Mouse (Mus musculus) CH12.LX (cell line): ENCODE measurements around the gene Esr1. TPM values are rescaled to one million over a fixed set of nuclear protein-coding genes. Genes with fewer than 3 reads are reported as not detected.

Experiments
- DNase-seq: peaks from one replicate; pipeline ENCODE4 v3.0.0-alpha.2; 2013; ENCODE audit errors: extremely low read depth
- H3K27ac ChIP-seq: 2 replicates; pipeline ENCODE4 v1.5.1; 2012; ENCODE audit warnings: low read depth, mild to moderate bottlenecking, control low read depth, moderate library complexity; ENCODE audit not compliant: insufficient read depth
- H3K27me3 ChIP-seq: replicated peaks from 2 replicates; pipeline ENCODE3; 2012; ENCODE audit warnings: inconsistent platforms
- H3K36me3 ChIP-seq, 2 experiments: replicated peaks in 1 of 2; 2 replicates each; pipeline versions ENCODE3 to v1.6.1; 2012; ENCODE audit warnings: inconsistent platforms in 1 of 2, low read length in 1 of 2, mild to moderate bottlenecking in 1 of 2, mixed read lengths in 1 of 2, moderate library complexity in 1 of 2; ENCODE audit not compliant: control insufficient read depth in 1 of 2, insufficient read depth in 1 of 2
- H3K4me1 ChIP-seq, 2 experiments: 2 replicates each; pipeline ENCODE4 v1.6.1; 2012; ENCODE audit warnings: inconsistent platforms in 1 of 2, moderate library complexity in 1 of 2; ENCODE audit not compliant: insufficient read depth in 2 of 2, control insufficient read depth in 1 of 2
- H3K4me2 ChIP-seq: 2 replicates; pipeline ENCODE4 v1.6.1; 2012; ENCODE audit warnings: low read depth, mild to moderate bottlenecking, control low read depth; ENCODE audit not compliant: poor library complexity, insufficient read depth, severe bottlenecking
- H3K4me3 ChIP-seq, 3 experiments: fragments of 150-350 bp in 1 of 3; sonication (generic) in 1 of 3; replicated peaks in 1 of 3; 2 replicates each; pipeline versions ENCODE3 to v1.5.1; 2011 to 2012; ENCODE audit warnings: low read depth in 2 of 3, low read length in 2 of 3, mild to moderate bottlenecking in 2 of 3, moderate library complexity in 2 of 3, control low read depth in 1 of 3, improper control_type of control experiment in 1 of 3, inconsistent platforms in 1 of 3, mixed read lengths in 1 of 3; ENCODE audit not compliant: poor library complexity in 1 of 3
- H3K79me2 ChIP-seq: replicated peaks from 2 replicates; pipeline ENCODE4 v1.6.1; 2012; ENCODE audit warnings: mild to moderate bottlenecking, moderate library complexity; ENCODE audit not compliant: control insufficient read depth, poor library complexity, insufficient read depth, severe bottlenecking; ENCODE audit errors: extremely low read depth
- H3K9ac ChIP-seq: 2 replicates; pipeline ENCODE4 v1.6.1; 2012; ENCODE audit warnings: low read depth, mild to moderate bottlenecking, control low read depth, moderate library complexity; ENCODE audit not compliant: insufficient read depth
- H3K9me3 ChIP-seq: replicated peaks from 2 replicates; pipeline ENCODE3; 2012; ENCODE audit warnings: low read length, inconsistent platforms, mixed read lengths
- CHD1 ChIP-seq: IDR thresholded peaks from 2 replicates; pipeline ENCODE4 v1.6.1; 2012; ENCODE audit warnings: low read depth, low read length, improper control_type of control experiment, inconsistent platforms
- CHD2 ChIP-seq: IDR thresholded peaks from 2 replicates; pipeline ENCODE4 v1.6.1; 2011; ENCODE audit warnings: low read length, improper control_type of control experiment
- EP300 ChIP-seq: IDR thresholded peaks from 2 replicates; pipeline ENCODE4 v1.6.1; 2011; ENCODE audit warnings: low read length, improper control_type of control experiment
- ETS1 ChIP-seq: conservative IDR thresholded peaks from 2 replicates; pipeline ENCODE4 v1.6.1; 2012; ENCODE audit warnings: low read depth, mild to moderate bottlenecking, inconsistent platforms, low read length, improper control_type of control experiment, moderate library complexity
- GABPA ChIP-seq: IDR thresholded peaks from 2 replicates; pipeline ENCODE4 v1.6.1; 2012; ENCODE audit warnings: low read depth, low read length, improper control_type of control experiment, inconsistent platforms; ENCODE audit not compliant: insufficient replicate concordance
- HCFC1 ChIP-seq: IDR thresholded peaks from 2 replicates; pipeline ENCODE4 v1.6.1; 2012; ENCODE audit warnings: low read depth, mild to moderate bottlenecking, inconsistent platforms, low read length, improper control_type of control experiment
- IRF4 ChIP-seq: IDR thresholded peaks from 2 replicates; pipeline ENCODE4 v1.6.1; 2014; ENCODE audit warnings: low read depth, mild to moderate bottlenecking, inconsistent platforms, low read length, improper control_type of control experiment
- KAT2A ChIP-seq: IDR thresholded peaks from 2 replicates; pipeline ENCODE4 v1.6.1; 2012; ENCODE audit warnings: low read length, improper control_type of control experiment, inconsistent platforms; ENCODE audit not compliant: insufficient replicate concordance
- MAZ ChIP-seq: IDR thresholded peaks from 2 replicates; pipeline ENCODE4 v1.6.1; 2012; ENCODE audit warnings: low read depth, mild to moderate bottlenecking, inconsistent platforms, low read length, improper control_type of control experiment, moderate library complexity
- MYC ChIP-seq: IDR thresholded peaks from 2 replicates; pipeline ENCODE4 v1.6.1; 2011; ENCODE audit warnings: low read depth, mild to moderate bottlenecking, improper control_type of control experiment, low read length
- NELFE ChIP-seq: IDR thresholded peaks from 2 replicates; pipeline ENCODE4 v1.6.1; 2011; ENCODE audit warnings: low read depth, low read length, improper control_type of control experiment
- NRF1 ChIP-seq: IDR thresholded peaks from 2 replicates; pipeline ENCODE4 v1.6.1; 2014; ENCODE audit warnings: low read depth, mild to moderate bottlenecking, inconsistent platforms, low read length, improper control_type of control experiment, moderate library complexity
- POLR2A ChIP-seq: IDR thresholded peaks from 2 replicates; pipeline ENCODE4 v1.6.1; 2011; ENCODE audit warnings: low read depth, mild to moderate bottlenecking, improper control_type of control experiment, low read length
- RAD21 ChIP-seq: IDR thresholded peaks from 2 replicates; pipeline ENCODE4 v1.6.1; 2011; ENCODE audit warnings: low read depth, mild to moderate bottlenecking, low read length, improper control_type of control experiment, moderate library complexity
- UBTF ChIP-seq: IDR thresholded peaks from 2 replicates; pipeline ENCODE4 v1.6.1; 2012; ENCODE audit warnings: low read depth, mild to moderate bottlenecking, inconsistent platforms, low read length, improper control_type of control experiment, moderate library complexity
- USF2 ChIP-seq: conservative IDR thresholded peaks from 2 replicates; pipeline ENCODE4 v1.6.1; 2011; ENCODE audit warnings: low read depth, low read length, improper control_type of control experiment
- ZMIZ1 ChIP-seq: IDR thresholded peaks from 2 replicates; pipeline ENCODE4 v1.6.1; 2012; ENCODE audit warnings: low read depth, mild to moderate bottlenecking, inconsistent platforms, low read length, improper control_type of control experiment
- dilution Hi-C: fragments of 300-500 bp; cut with MboI; formaldehyde crosslinking; loops from 2 replicates; pipeline ENCODE4 v1.14.3; 2020; ENCODE audit warnings: low sequenced_read_pairs; ENCODE audit not compliant: extremely low pct_unique_long_range_greater_than_20kb, extremely low pct_ligation_motif_present
- in situ Hi-C: fragments of 300-500 bp; cut with MboI; formaldehyde crosslinking; loops from 3 replicates; pipeline ENCODE4 v1.14.3; 2019; ENCODE audit warnings: low sequenced_read_pairs, low pct_ligation_motif_present, low pct_unique_long_range_greater_than_20kb, mixed read lengths
- polyA plus RNA-seq: library from polyadenylated mRNA; unstranded; fragments of >175 nt; gene quantifications from 2 replicates; pipeline ENCODE4 v1.2.1, GENCODE M21; 2012; ENCODE audit warnings: low read depth; ENCODE audit not compliant: insufficient read length
- total RNA-seq, 2 experiments: library from RNA; depleted of rRNA; stranded (reverse); fragments of 300-350 nt in 1 of 2; fragments of >200 nt in 1 of 2; gene quantifications; 2 replicates each; pipeline ENCODE4 v1.2.3; 2012 to 2014

Esr1 gene
- total and polyA plus RNA-seq, 3 experiments: 0.63 to 1.0 (median 0.64) TPM

- H3K27ac ChIP-seq: no peak overlapping the region
- dilution Hi-C loops: no loop called here
- H3K36me3 ChIP-seq: peaks cover 0 to 6% of the 10 kb centered on the region in 2 experiments
- no peak for DNase-seq
- no peaks in the 10 kb centered on the region for H3K79me2 ChIP-seq
- no peaks in the 10 kb centered on the region for H3K9me3 ChIP-seq
- TF ChIP-seq EP300 (no peak), GABPA (no peak), NRF1 (no peak), CHD1 (no peak), RAD21 (no peak), IRF4 (no peak), POLR2A (no peak), MYC (no peak), CHD2 (no peak), ETS1 (no peak), HCFC1 (no peak), UBTF (no peak), MAZ (no peak), KAT2A (no peak), ZMIZ1 (no peak)
- no peaks in the 10 kb centered on the region for H3K4me1 ChIP-seq
- no peak overlapping the region for H3K4me3 ChIP-seq
- H3K9ac ChIP-seq: no peak overlapping the region
- no peaks in the 10 kb centered on the region for H3K27me3 ChIP-seq
- no peak overlapping the region for H3K4me2 ChIP-seq
- in situ Hi-C loops: no loop called here
Observed at GRCm38 (mm10) chr10:4709915-4710314, 98.5 kb downstream of the Esr1 start.

GRCm38 (mm10) chr10:4711434-4711833 lies 100.0 kb downstream of the Esr1 start:
- no peak for DNase-seq
- H3K4me2 ChIP-seq: no peak overlapping the region
- H3K36me3 ChIP-seq: peaks cover 0 to 6% of the 10 kb centered on the region in 2 experiments
- no peak for TF ChIP-seq POLR2A
- TF ChIP-seq EP300: no peak
- TF ChIP-seq HCFC1: no peak
- no peak for TF ChIP-seq USF2
- no peak for TF ChIP-seq NELFE
- no peak for TF ChIP-seq GABPA
- no peak overlapping the region for H3K9ac ChIP-seq
- H3K27me3 ChIP-seq: no peaks in the 10 kb centered on the region
- H3K4me1 ChIP-seq: no peaks in the 10 kb centered on the region
- H3K27ac ChIP-seq: no peak overlapping the region
- H3K4me3 ChIP-seq: no peak overlapping the region
- dilution Hi-C loops (no loop called here), in situ Hi-C loops (no loop called here)
- H3K79me2 ChIP-seq: no peaks in the 10 kb centered on the region
- H3K9me3 ChIP-seq: no peaks in the 10 kb centered on the region
